Mouse (Mus musculus) embryo, embryonic 9.5 days (tissue): ENCODE results near the gene Ppm1l.
"Not testable (repeated sequence)": the region's sequence is repeated elsewhere in the genome, so short reads cannot be mapped to it uniquely, and the experiment has no call there.

Experiments
- DNase-seq: peaks from one replicate; pipeline ENCODE4 v3.0.0-alpha.2; 2017; ENCODE audit errors: extremely low spot score

Gene Ppm1l

GRCm38 (mm10) chr3:69373544-69374306, 57.1 kb downstream of the Ppm1l start:
- DNase-seq: no peak

GRCm38 (mm10) chr3:69374538-69374937, 57.9 kb downstream of the Ppm1l start:
- no peak for DNase-seq

GRCm38 (mm10) chr3:69374983-69375382, 58.3 kb downstream of the Ppm1l start:
- no peak for DNase-seq

GRCm38 (mm10) chr3:69381213-69381612, 64.6 kb downstream of the Ppm1l start:
- DNase-seq: no peak

GRCm38 (mm10) chr3:69391834-69392233, 75.2 kb downstream of the Ppm1l start:
- DNase-seq: not testable (repeated sequence)

GRCm38 (mm10) chr3:69392298-69392697, 75.6 kb downstream of the Ppm1l start:
- DNase-seq: no peak

GRCm38 (mm10) chr3:69393079-69393478, 76.4 kb downstream of the Ppm1l start:
- DNase-seq: no peak

GRCm38 (mm10) chr3:69393991-69394390, 77.3 kb downstream of the Ppm1l start:
- DNase-seq: no peak

GRCm38 (mm10) chr3:69395084-69395483, 78.4 kb downstream of the Ppm1l start:
- DNase-seq: no peak

GRCm38 (mm10) chr3:69397733-69398132, 81.1 kb downstream of the Ppm1l start:
- DNase-seq: no peak

- no peak for DNase-seq
Measured at GRCm38 (mm10) chr3:69399336-69399735, 82.7 kb downstream of the Ppm1l start.

- no peak for DNase-seq
Measured at GRCm38 (mm10) chr3:69403196-69403595, 86.5 kb downstream of the Ppm1l start.

- DNase-seq: peak; percentile 63
Measured at GRCm38 (mm10) chr3:69406210-69406895, 89.7 kb downstream of the Ppm1l start.

- DNase-seq: no peak
Measured at GRCm38 (mm10) chr3:69408064-69408463, 91.4 kb downstream of the Ppm1l start.

- DNase-seq: no peak
Measured at GRCm38 (mm10) chr3:69416112-69416511, 99.5 kb downstream of the Ppm1l start.

GRCm38 (mm10) chr3:69422741-69423140, 106.1 kb downstream of the Ppm1l start:
- DNase-seq: no peak

- DNase-seq: no peak
Measured at GRCm38 (mm10) chr3:69423371-69423770, 106.7 kb downstream of the Ppm1l start.

- not testable (repeated sequence) for DNase-seq
Measured at GRCm38 (mm10) chr3:69424781-69425180, 108.1 kb downstream of the Ppm1l start.

GRCm38 (mm10) chr3:69427259-69427658, 110.6 kb downstream of the Ppm1l start:
- DNase-seq: no peak

GRCm38 (mm10) chr3:69428221-69428620, 111.6 kb downstream of the Ppm1l start:
- DNase-seq: peak; percentile 10

- no peak for DNase-seq
Measured at GRCm38 (mm10) chr3:69429319-69429718, 112.7 kb downstream of the Ppm1l start.

GRCm38 (mm10) chr3:69433580-69433979, 116.9 kb downstream of the Ppm1l start:
- no peak for DNase-seq
